Mouse (Mus musculus) macrophage (primary cell): ENCODE measurements around the gene Olfr1030. TPM values are rescaled to one million over a fixed set of nuclear protein-coding genes. Genes with fewer than 3 reads are reported as not detected.
"Not testable (repeated sequence)": the region's sequence is repeated elsewhere in the genome, so short reads cannot be mapped to it uniquely, and the experiment has no call there.

Experiments
- H3K27ac ChIP-seq: fragments of 350-480 bp; formaldehyde crosslinking; 2 replicates; pipeline ENCODE4 v1.9.0; 2021
- H3K36me3 ChIP-seq: fragments of 350-480 bp; formaldehyde crosslinking; 2 replicates; pipeline ENCODE4 v1.9.0; 2021; ENCODE audit errors: inconsistent target
- H3K4me3 ChIP-seq: fragments of 350-480 bp; formaldehyde crosslinking; 2 replicates; pipeline ENCODE4 v1.9.0; 2021; ENCODE audit errors: inconsistent target
- H3K79me2 ChIP-seq: fragments of 350-480 bp; formaldehyde crosslinking; 2 replicates; pipeline ENCODE4 v1.9.0; 2021; ENCODE audit errors: inconsistent target
- WGBS: methylation state at CpG from one replicate; pipeline ENCODE4 v1.1.7; 2026; ENCODE audit warnings: inconsistent platforms; ENCODE audit not compliant: missing documents; 5-methylcytosine and 5-hydroxymethylcytosine counted together
- polyA plus RNA-seq: library from polyadenylated mRNA; stranded (reverse); fragments of 250-400 nt; gene quantifications from 3 replicates; pipeline ENCODE4 v1.2.4, GENCODE M21; 2018; ENCODE audit warnings: inconsistent platforms
- total RNA-seq, 78 experiments: library from RNA; depleted of rRNA; stranded (reverse); fragments of 250-400 nt; gene quantifications; 1 replicate in 9 of 78; 2 replicates in 24 of 78; 3 replicates in 43 of 78; 4 replicates in 2 of 78; pipeline ENCODE4 v1.2.4; 2018; ENCODE audit warnings: inconsistent platforms in 56 of 78

The Olfr1030 gene
- total RNA-seq (2018; cell fraction: chromatin; rRNA removed) = not detected
- not detected for total RNA-seq (2018; cell fraction: cytosol; rRNA removed)
- total RNA-seq (2018; cell fraction: nucleus; rRNA removed) = not detected
- polyA plus RNA-seq = not detected in 3 replicates

- WGBS = 69% methylated on average over 1 of the region's 1 CpGs
- H3K27ac ChIP-seq = no peak within 1 kb of the TSS
- no peak within 1 kb of the TSS for H3K4me3 ChIP-seq
- no peaks in the 10 kb centered on the region for H3K36me3 ChIP-seq
- no peaks in the 10 kb centered on the region for H3K79me2 ChIP-seq
Observed at GRCm38 (mm10) chr2:85978976-85979375, at the start of gene Olfr1030. TSS of gene Olfr1030 (plus strand) at chr2:85979276.

- 79% methylated on average over 1 of the region's 1 CpGs for WGBS
- Histone ChIP-seq H3K79me2 (no peaks in the 10 kb centered on the region), H3K36me3 (no peaks in the 10 kb centered on the region), H3K27ac (no peak within 1 kb of the TSS), H3K4me3 (no peak within 1 kb of the TSS)
Observed at GRCm38 (mm10) chr2:85950137-85950536, 28.9 kb upstream of the Olfr1030 start, which contains the start of gene Olfr1028. TSS of gene Olfr1028 (plus strand) at chr2:85950437.

GRCm38 (mm10) chr2:85973595-85973994 lies 5.5 kb upstream of the Olfr1030 start, which contains the start of gene Olfr1029:
TSS of gene Olfr1029 (plus strand) at chr2:85973895.
- no peaks in the 10 kb centered on the region for H3K79me2 ChIP-seq
- no peak within 1 kb of the TSS for H3K27ac ChIP-seq
- no peaks in the 10 kb centered on the region for H3K36me3 ChIP-seq
- WGBS = 84% methylated on average over 2 of the region's 2 CpGs
- no peak within 1 kb of the TSS for H3K4me3 ChIP-seq

GRCm38 (mm10) chr2:85990004-85990403 lies 10.9 kb downstream of the Olfr1030 start, which contains the start of gene Olfr1031:
TSS of gene Olfr1031 (plus strand) at chr2:85990304.
- Histone ChIP-seq H3K4me3 (no peak within 1 kb of the TSS), H3K36me3 (no peaks in the 10 kb centered on the region), H3K79me2 (no peaks in the 10 kb centered on the region), H3K27ac (no peak within 1 kb of the TSS)
- 60% methylated on average over 3 of the region's 3 CpGs for WGBS

- Histone ChIP-seq H3K4me3 (no peak within 1 kb of the TSS), H3K79me2 (no peaks in the 10 kb centered on the region), H3K27ac (no peak within 1 kb of the TSS), H3K36me3 (no peaks in the 10 kb centered on the region)
- WGBS = 87% methylated on average over 7 of the region's 7 CpGs
Observed at GRCm38 (mm10) chr2:86005240-86005639, 26.2 kb downstream of the Olfr1030 start, which contains the start of gene Olfr1032. TSS of gene Olfr1032 (plus strand) at chr2:86005540.

GRCm38 (mm10) chr2:86020406-86020805 lies 41.3 kb downstream of the Olfr1030 start, which contains the start of gene Olfr1033:
TSS of gene Olfr1033 (plus strand) at chr2:86020633.
- H3K27ac ChIP-seq, H3K36me3 ChIP-seq, H3K79me2 ChIP-seq: not testable (repeated sequence)
- WGBS = 1% methylated on average over 10 of the region's 11 CpGs
- H3K4me3 ChIP-seq = peak within 1 kb of the TSS; percentile 7; the same call in 1 of the 2 replicates

- WGBS = no CpG with 5 or more reads among the region's 9 CpGs
- not testable (repeated sequence) for H3K27ac ChIP-seq
Observed at GRCm38 (mm10) chr2:86021518-86021917, 42.4 kb downstream of the Olfr1030 start.

More at GRCm38 (mm10) chr2:86021518-86021917, 42.4 kb downstream of the Olfr1030 start:
- H3K36me3 ChIP-seq, H3K79me2 ChIP-seq, H3K4me3 ChIP-seq: not testable (repeated sequence)

Other genes starting within 250 kb of the Olfr1030 start
- not detected in 3 replicates for gene Olfr1012, start 216.5 kb upstream of the Olfr1030 start, polyA plus RNA-seq
- not detected in 3 replicates for gene Olfr1013, start 212.2 kb upstream of the Olfr1030 start, polyA plus RNA-seq
- not detected in 3 replicates for gene Olfr1014, start 206.6 kb upstream of the Olfr1030 start, polyA plus RNA-seq
- gene Olfr1015, start 197.3 kb upstream of the Olfr1030 start, polyA plus RNA-seq = not detected in 3 replicates
- not detected in 3 replicates for gene Olfr1016, start 176.7 kb upstream of the Olfr1030 start, polyA plus RNA-seq
- gene Olfr1018, start 160.8 kb upstream of the Olfr1030 start, polyA plus RNA-seq = not detected in 3 replicates
- gene Olfr1019, start 133.8 kb upstream of the Olfr1030 start, polyA plus RNA-seq = not detected in 3 replicates
- gene Olfr1020, start 132.2 kb upstream of the Olfr1030 start, polyA plus RNA-seq = not detected in 3 replicates
- gene Olfr1022, start 110.7 kb upstream of the Olfr1030 start, polyA plus RNA-seq = not detected in 3 replicates
- gene Olfr1023, start 93.6 kb upstream of the Olfr1030 start, polyA plus RNA-seq = not detected in 3 replicates
- gene Olfr1024, start 74.2 kb upstream of the Olfr1030 start, polyA plus RNA-seq = not detected in 3 replicates
- not detected in 3 replicates for gene Olfr1025-ps1, start 64.1 kb upstream of the Olfr1030 start, polyA plus RNA-seq
- gene Olfr1026, start 57.7 kb upstream of the Olfr1030 start, polyA plus RNA-seq = not detected in 3 replicates
- gene Olfr1028, start 28.8 kb upstream of the Olfr1030 start, polyA plus RNA-seq = not detected in 3 replicates
- gene Olfr1029, start 5.4 kb upstream of the Olfr1030 start, polyA plus RNA-seq = not detected in 3 replicates
- gene Olfr1031, start 11.0 kb downstream of the Olfr1030 start, polyA plus RNA-seq = not detected in 3 replicates
- not detected in 3 replicates for gene Olfr1032, start 26.3 kb downstream of the Olfr1030 start, polyA plus RNA-seq
- 0.22 TPM in 1 of 3 replicates, not detected in the others for gene Olfr1033, start 41.4 kb downstream of the Olfr1030 start, polyA plus RNA-seq
- gene Olfr1034, start 66.6 kb downstream of the Olfr1030 start, polyA plus RNA-seq = not detected in 3 replicates
- gene Olfr1036, start 94.7 kb downstream of the Olfr1030 start, polyA plus RNA-seq = not detected in 3 replicates
- not detected in 3 replicates for gene Olfr1037, start 108.1 kb downstream of the Olfr1030 start, polyA plus RNA-seq
- gene Olfr1039, start 156.7 kb downstream of the Olfr1030 start, polyA plus RNA-seq = not detected in 3 replicates
- gene Olfr1040, start 167.5 kb downstream of the Olfr1030 start, polyA plus RNA-seq = not detected in 3 replicates
- not detected in 3 replicates for gene Olfr1042, start 182.6 kb downstream of the Olfr1030 start, polyA plus RNA-seq
- gene Olfr1043, start 188.2 kb downstream of the Olfr1030 start, polyA plus RNA-seq = not detected in 3 replicates
- not detected in 3 replicates for gene Olfr1044, start 198.5 kb downstream of the Olfr1030 start, polyA plus RNA-seq
- not detected in 3 replicates for gene Olfr52, start 206.4 kb downstream of the Olfr1030 start, polyA plus RNA-seq
- gene Olfr1045, start 223.7 kb downstream of the Olfr1030 start, polyA plus RNA-seq = not detected in 3 replicates
- not detected in 3 replicates for gene Olfr1046, start 240.0 kb downstream of the Olfr1030 start, polyA plus RNA-seq